Comparison of ENCODE assay signal across 9 mouse cellular contexts in the genomic region with DNA sequence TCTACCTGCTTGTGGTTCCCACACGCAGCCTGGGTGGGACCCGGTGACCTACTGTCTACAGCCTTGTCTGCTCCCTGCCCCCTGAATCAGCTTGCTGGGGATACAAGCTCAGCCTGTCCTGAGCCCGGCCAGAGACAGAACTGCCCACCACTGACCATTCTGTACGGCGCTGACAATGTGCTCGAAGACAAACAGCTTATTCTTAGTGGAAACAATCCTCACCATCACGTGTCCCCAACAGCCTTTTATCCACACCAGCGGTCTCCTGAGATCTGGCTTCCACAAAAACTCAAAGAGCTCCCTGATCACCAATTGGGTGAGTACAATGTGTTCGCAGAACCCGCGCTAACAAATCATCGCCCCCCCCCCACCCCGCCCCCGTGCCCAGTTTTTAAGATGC. TPM values are rescaled to one million over a fixed set of nuclear protein-coding genes. Genes with fewer than 3 reads are reported as not detected.
DNase-seq lines count a peak whose midpoint lies in the region; ATAC-seq and TF ChIP-seq lines count a peak whose summit lies in the region.
"Had no signal": no experiment of that assay in that cellular context is flagged by ENCODE, and none has a peak within 500 bp of the region (broad histone marks: within the 10 kb centered on the region; RNA-seq: fewer than 3 reads in every experiment).

No protein-coding gene starts in this region.

- no peak overlapping the region; the same call in 1 of the 2 replicates for H3K27ac ChIP-seq in heart, embryonic 12.5 days (ENCODE audit: poor library complexity, severe bottlenecking)
- no peak overlapping the region for H3K27ac ChIP-seq in hindbrain, postnatal 0 days
- H3K27ac ChIP-seq in midbrain, embryonic 15.5 days, result no peak overlapping the region

- H3K4me3 ChIP-seq in heart, embryonic 12.5 days, result peak overlapping the region; percentile 78
- no peak overlapping the region for H3K4me3 ChIP-seq in hindbrain, postnatal 0 days (ENCODE audit: low read length)
- no peak overlapping the region for H3K4me3 ChIP-seq in midbrain, embryonic 15.5 days

- peaks cover 12% of the 10 kb centered on the region; the same call in 1 of the 2 replicates for H3K27me3 ChIP-seq in heart, embryonic 12.5 days (replicated peaks)
- H3K27me3 ChIP-seq in hindbrain, postnatal 0 days (ENCODE audit: insufficient read depth, low read length), result peaks cover 12% of the 10 kb centered on the region; the same call in 1 of the 2 replicates
- H3K27me3 ChIP-seq in midbrain, embryonic 15.5 days (replicated peaks), result peaks cover 34% of the 10 kb centered on the region

- no peaks in the 10 kb centered on the region for H3K9me3 ChIP-seq in heart, embryonic 12.5 days (replicated peaks)
- H3K9me3 ChIP-seq in hindbrain, postnatal 0 days (ENCODE audit: low read length), result no peaks in the 10 kb centered on the region
- H3K9me3 ChIP-seq in midbrain, embryonic 15.5 days, result no peaks in the 10 kb centered on the region

- no peak for DNase-seq in heart, postnatal 25 days (ENCODE audit: low spot score)
- DNase-seq in embryo, embryonic 11 days, result peak; percentile 52
- no peak for DNase-seq in hindbrain, postnatal 0 days (ENCODE audit: low spot score)
- no peak for DNase-seq in cerebellum, postnatal 10 days
- no peak for DNase-seq in adrenal gland, adult 8-10 months
- DNase-seq in lung, postnatal 36 days, result no peak
- DNase-seq: kidney, adult 18-20 months had no signal

- H3K4me1 ChIP-seq in heart, embryonic 12.5 days (replicated peaks), result peaks cover 49% of the 10 kb centered on the region
- peaks cover 6% of the 10 kb centered on the region for H3K4me1 ChIP-seq in hindbrain, postnatal 0 days (ENCODE audit: insufficient read depth, low read length)
- peaks cover 25% of the 10 kb centered on the region for H3K4me1 ChIP-seq in midbrain, embryonic 15.5 days

- H3K9ac ChIP-seq in heart, embryonic 12.5 days, result peak overlapping the region; percentile 18
- H3K9ac ChIP-seq in hindbrain, postnatal 0 days (replicated peaks; ENCODE audit: low read length), result no peak overlapping the region
- H3K9ac ChIP-seq in midbrain, embryonic 15.5 days, result no peak overlapping the region

- ATAC-seq in heart, embryonic 12.5 days (ENCODE audit: insufficient number of reproducible peaks, low FRiP score), result no peak
- no peak for ATAC-seq in hindbrain, postnatal 0 days
- no peak for ATAC-seq in midbrain, embryonic 15.5 days (replicated peaks)

- no peak for TF ChIP-seq CTCF in hindbrain, postnatal 0 days (IDR thresholded peaks at IDR 0.05; ENCODE audit: low read depth)

- WGBS in heart, embryonic 12.5 days, result 34% methylated on average over 14 of the region's 14 CpGs
- WGBS in hindbrain, postnatal 0 days, result 13% methylated on average over 14 of the region's 14 CpGs
- 8% methylated on average over 14 of the region's 14 CpGs for WGBS in midbrain, embryonic 15.5 days

- intact Hi-C loops in heart, postnatal 25 days (cut with DNase I), result loop anchor here (5.0 kb wide), 2 partner anchors 37 to 57 kb away; no protein-coding TSS in a partner anchor

- H3K4me2 ChIP-seq in heart, embryonic 12.5 days, result peak overlapping the region; percentile 97
- H3K4me2 ChIP-seq in hindbrain, postnatal 0 days (ENCODE audit: low read depth, low read length), result peak overlapping the region; percentile 100
- peak overlapping the region; percentile 100 for H3K4me2 ChIP-seq in midbrain, embryonic 15.5 days

- no peaks in the 10 kb centered on the region; the same call in 1 of the 2 replicates for H3K36me3 ChIP-seq in heart, embryonic 12.5 days
- H3K36me3 ChIP-seq in hindbrain, postnatal 0 days (ENCODE audit: insufficient read depth, low read length), result no peaks in the 10 kb centered on the region
- H3K36me3 ChIP-seq in midbrain, embryonic 15.5 days (replicated peaks), result no peaks in the 10 kb centered on the region

RNA-seq across cellular contexts. Expression of a gene that starts 2.6 kb away (rescaled TPM):
- 97.0 and 99.7 TPM in 2 replicates for polyA plus RNA-seq in heart, embryonic 12.5 days (2016; fragmentation: Nextera tagmentation; extraction: Ambion mirVana)
- total RNA-seq in heart, postnatal 25 days (2021), result 10 to 100 TPM; 64.3 to 73.1 TPM
- total RNA-seq in hindbrain, postnatal 0 days (2014; rRNA removed), result 4.4 and 10.5 TPM in 2 replicates
- 1.6 and 2.0 TPM in 2 replicates for polyA plus RNA-seq in hindbrain, postnatal 0 days (2015; fragmentation: Nextera tagmentation; extraction: Ambion mirVana)
- 1.2 and 2.0 TPM in 2 replicates for polyA plus RNA-seq in midbrain, embryonic 15.5 days (2015; fragmentation: Nextera tagmentation; extraction: Ambion mirVana)
- 1 to 10 TPM; 4.1 to 8.7 (median 5.4) TPM for total RNA-seq in adrenal gland, adult 8-10 months (2022)
